Mouse (Mus musculus): ENCODE data around the gene Mindy4. TPM values are rescaled to one million over a fixed set of nuclear protein-coding genes. Genes with fewer than 3 reads are reported as not detected.

Mindy4 gene
- polyA plus RNA-seq, 1 experiment from 2014 or later: 13.9 TPM

GRCm38 (mm10) chr6:55299482-55299881 is 96.3 kb downstream of the Mindy4 start:
- no peak for ATAC-seq (replicated peaks)
- Histone ChIP-seq H3K4me1 (no peaks in the 10 kb centered on the region), H3K27me3 (replicated peaks) (no peaks in the 10 kb centered on the region), H3K4me3 (no peak overlapping the region), H3K27ac (no peak overlapping the region), H3K36me3 (replicated peaks) (no peaks in the 10 kb centered on the region), H3K9me3 (no peaks in the 10 kb centered on the region), H3K4me2 (no peak overlapping the region), H3K9ac (no peak overlapping the region)
- 89% methylated on average over 8 of the region's 8 CpGs for WGBS

GRCm38 (mm10) chr6:55299917-55300316 is 96.7 kb downstream of the Mindy4 start:
- Histone ChIP-seq H3K4me1 (no peaks in the 10 kb centered on the region), H3K9me3 (no peaks in the 10 kb centered on the region), H3K4me3 (no peak overlapping the region), H3K9ac (no peak overlapping the region), H3K36me3 (replicated peaks) (no peaks in the 10 kb centered on the region), H3K27me3 (replicated peaks) (no peaks in the 10 kb centered on the region), H3K4me2 (no peak overlapping the region), H3K27ac (no peak overlapping the region)
- 94% methylated on average over 2 of the region's 2 CpGs for WGBS
- no peak for ATAC-seq (replicated peaks)

GRCm38 (mm10) chr6:55300704-55301103 is 97.5 kb downstream of the Mindy4 start:
- ATAC-seq (replicated peaks): no peak
- Histone ChIP-seq H3K27ac (no peak overlapping the region), H3K4me1 (no peaks in the 10 kb centered on the region), H3K9ac (no peak overlapping the region), H3K9me3 (no peaks in the 10 kb centered on the region), H3K4me3 (no peak overlapping the region), H3K4me2 (no peak overlapping the region), H3K36me3 (replicated peaks) (no peaks in the 10 kb centered on the region), H3K27me3 (replicated peaks) (no peaks in the 10 kb centered on the region)
- WGBS: 89% methylated on average over 11 of the region's 11 CpGs

GRCm38 (mm10) chr6:55310179-55310578 is 107.0 kb downstream of the Mindy4 start:
- Histone ChIP-seq H3K27me3 (replicated peaks) (no peaks in the 10 kb centered on the region), H3K9ac (no peak overlapping the region), H3K4me2 (no peak overlapping the region), H3K9me3 (no peaks in the 10 kb centered on the region), H3K27ac (no peak overlapping the region), H3K36me3 (replicated peaks) (no peaks in the 10 kb centered on the region), H3K4me1 (no peaks in the 10 kb centered on the region), H3K4me3 (no peak overlapping the region)
- no peak for ATAC-seq (replicated peaks)
- WGBS: 48% methylated on average over 2 of the region's 2 CpGs

- no peaks in the 10 kb centered on the region for H3K36me3 ChIP-seq (replicated peaks)
- no peak for ATAC-seq (replicated peaks)
- WGBS: 73% methylated on average over 5 of the region's 5 CpGs
Observed at GRCm38 (mm10) chr6:55311962-55312361, 108.8 kb downstream of the Mindy4 start.

GRCm38 (mm10) chr6:55313893-55314292 is 110.7 kb downstream of the Mindy4 start:
- ATAC-seq (replicated peaks): no peak

More at GRCm38 (mm10) chr6:55311962-55312361, 108.8 kb downstream of the Mindy4 start:
- no peak overlapping the region for H3K4me3 ChIP-seq
- no peak overlapping the region for H3K4me2 ChIP-seq
- no peaks in the 10 kb centered on the region for H3K4me1 ChIP-seq
- H3K9ac ChIP-seq: no peak overlapping the region
- no peaks in the 10 kb centered on the region for H3K27me3 ChIP-seq (replicated peaks)
- no peak overlapping the region for H3K27ac ChIP-seq
- no peaks in the 10 kb centered on the region for H3K9me3 ChIP-seq

GRCm38 (mm10) chr6:55314628-55315027 is 111.4 kb downstream of the Mindy4 start:
- no peak overlapping the region for H3K4me3 ChIP-seq
- H3K36me3 ChIP-seq (replicated peaks): no peaks in the 10 kb centered on the region
- no peak overlapping the region for H3K9ac ChIP-seq
- ATAC-seq (replicated peaks): no peak
- no peak overlapping the region for H3K27ac ChIP-seq
- no peak overlapping the region for H3K4me2 ChIP-seq
- H3K4me1 ChIP-seq: no peaks in the 10 kb centered on the region
- no peaks in the 10 kb centered on the region for H3K27me3 ChIP-seq (replicated peaks)
- H3K9me3 ChIP-seq: no peaks in the 10 kb centered on the region
- WGBS: 93% methylated on average over 8 of the region's 8 CpGs

More at GRCm38 (mm10) chr6:55313893-55314292, 110.7 kb downstream of the Mindy4 start:
- H3K9me3 ChIP-seq: no peaks in the 10 kb centered on the region
- H3K27ac ChIP-seq: no peak overlapping the region
- H3K27me3 ChIP-seq (replicated peaks): no peaks in the 10 kb centered on the region
- no peak overlapping the region for H3K9ac ChIP-seq
- no peak overlapping the region for H3K4me2 ChIP-seq
- H3K4me1 ChIP-seq: no peaks in the 10 kb centered on the region
- no peaks in the 10 kb centered on the region for H3K36me3 ChIP-seq (replicated peaks)
- WGBS: 83% methylated on average over 4 of the region's 4 CpGs
- no peak overlapping the region for H3K4me3 ChIP-seq

GRCm38 (mm10) chr6:55318597-55318996 is 115.4 kb downstream of the Mindy4 start:
- Histone ChIP-seq H3K9me3 (no peaks in the 10 kb centered on the region), H3K36me3 (replicated peaks) (no peaks in the 10 kb centered on the region), H3K27ac (no peak overlapping the region), H3K4me3 (no peak overlapping the region), H3K4me2 (no peak overlapping the region), H3K27me3 (replicated peaks) (no peaks in the 10 kb centered on the region), H3K9ac (no peak overlapping the region), H3K4me1 (no peaks in the 10 kb centered on the region)
- 91% methylated on average over 3 of the region's 3 CpGs for WGBS
- ATAC-seq (replicated peaks): no peak

GRCm38 (mm10) chr6:55319585-55320551 is 116.7 kb downstream of the Mindy4 start:
- WGBS: 80% methylated on average over 14 of the region's 14 CpGs
- Histone ChIP-seq H3K9ac (no peak overlapping the region), H3K4me2 (no peak overlapping the region), H3K4me3 (no peak overlapping the region), H3K36me3 (replicated peaks) (no peaks in the 10 kb centered on the region), H3K4me1 (no peaks in the 10 kb centered on the region), H3K27ac (no peak overlapping the region), H3K9me3 (no peaks in the 10 kb centered on the region), H3K27me3 (replicated peaks) (no peaks in the 10 kb centered on the region)
- ATAC-seq (replicated peaks): 0 out of 2 replicates have a peak, but pooled peaks have one; percentile 11

- WGBS: 87% methylated on average over 4 of the region's 4 CpGs
- no peak overlapping the region for H3K9ac ChIP-seq
- H3K27ac ChIP-seq: no peak overlapping the region
- H3K4me3 ChIP-seq: no peak overlapping the region
- H3K36me3 ChIP-seq (replicated peaks): no peaks in the 10 kb centered on the region
- no peaks in the 10 kb centered on the region for H3K9me3 ChIP-seq
- no peaks in the 10 kb centered on the region for H3K27me3 ChIP-seq (replicated peaks)
- no peaks in the 10 kb centered on the region for H3K4me1 ChIP-seq
- no peak overlapping the region for H3K4me2 ChIP-seq
- no peak for ATAC-seq (replicated peaks)
Observed at GRCm38 (mm10) chr6:55320894-55321293, 117.7 kb downstream of the Mindy4 start.

GRCm38 (mm10) chr6:55321518-55321917 is 118.3 kb downstream of the Mindy4 start:
- Histone ChIP-seq H3K4me2 (no peak overlapping the region), H3K36me3 (replicated peaks) (no peaks in the 10 kb centered on the region), H3K9ac (no peak overlapping the region), H3K27me3 (replicated peaks) (no peaks in the 10 kb centered on the region), H3K4me3 (no peak overlapping the region), H3K9me3 (no peaks in the 10 kb centered on the region), H3K4me1 (no peaks in the 10 kb centered on the region), H3K27ac (no peak overlapping the region)
- 0 out of 2 replicates have a peak, but pooled peaks have one; percentile 8 for ATAC-seq (replicated peaks)
- WGBS: 84% methylated on average over 6 of the region's 6 CpGs

- no peaks in the 10 kb centered on the region for H3K9me3 ChIP-seq
- no peaks in the 10 kb centered on the region for H3K4me1 ChIP-seq
- WGBS: 87% methylated on average over 2 of the region's 2 CpGs
- no peak overlapping the region for H3K4me2 ChIP-seq
- no peaks in the 10 kb centered on the region for H3K27me3 ChIP-seq (replicated peaks)
- H3K36me3 ChIP-seq (replicated peaks): no peaks in the 10 kb centered on the region
- H3K9ac ChIP-seq: no peak overlapping the region
- H3K4me3 ChIP-seq: no peak overlapping the region
- ATAC-seq (replicated peaks): no peak
- no peak overlapping the region for H3K27ac ChIP-seq
Observed at GRCm38 (mm10) chr6:55322980-55323379, 119.8 kb downstream of the Mindy4 start.

All from midbrain, embryonic 15.5 days (tissue).